Mouse (Mus musculus) G1E-ER4 (cell line): Measurements from ENCODE around the gene Hpf1. TPM values are rescaled to one million over a fixed set of nuclear protein-coding genes. Genes with fewer than 3 reads are reported as not detected.
A peak's percentile ranks its signal among the peaks of the same experiment; 100 is the strongest.

Experiments used
- GATA1 ChIP-seq: IDR thresholded peaks from one replicate; pipeline ENCODE4 v1.8.0; 2012; ENCODE audit warnings: low read length, inconsistent platforms
- polyA plus RNA-seq: library from polyadenylated mRNA; stranded (reverse); fragments of >175 nt; gene quantifications from 2 replicates; pipeline ENCODE4 v1.2.3, GENCODE M21; 2012

The Hpf1 gene
- polyA plus RNA-seq, 1 experiment, result 9.8 TPM

DNA sequence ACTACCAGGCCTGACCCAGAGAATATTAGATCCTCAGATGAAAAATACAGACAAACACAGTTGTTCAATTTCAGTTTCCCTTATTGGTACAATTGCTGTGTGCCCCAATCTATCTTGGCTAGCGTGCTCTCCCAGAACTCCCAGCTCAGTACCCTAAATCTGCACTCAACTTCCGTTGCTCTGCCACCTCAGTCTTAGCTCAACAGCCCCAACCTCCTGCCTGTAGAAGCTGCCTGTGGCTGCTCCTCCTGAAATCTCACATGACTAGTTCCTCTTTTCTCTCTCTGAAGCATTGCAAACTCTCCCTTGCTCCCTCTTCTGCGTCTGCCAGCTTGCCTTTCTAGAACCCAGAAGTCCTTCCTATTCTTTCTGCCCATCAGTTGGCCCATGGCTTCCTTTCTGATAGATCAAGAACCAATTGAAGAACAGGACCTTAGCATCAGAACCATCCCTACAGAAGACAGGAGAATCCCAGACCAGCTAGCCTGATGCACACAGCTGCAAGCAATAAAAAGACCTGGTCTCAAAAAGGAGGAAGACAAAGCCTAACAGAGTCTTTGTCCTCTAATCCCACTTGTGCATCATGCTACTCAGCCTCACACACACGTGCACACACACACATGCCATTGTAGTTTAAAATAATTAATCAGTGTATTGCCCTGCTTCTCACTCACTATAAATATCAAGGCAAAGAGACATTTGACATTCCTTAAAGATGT is 6.6 kb upstream of the Hpf1 start:
- no peak for TF ChIP-seq GATA1

DNA sequence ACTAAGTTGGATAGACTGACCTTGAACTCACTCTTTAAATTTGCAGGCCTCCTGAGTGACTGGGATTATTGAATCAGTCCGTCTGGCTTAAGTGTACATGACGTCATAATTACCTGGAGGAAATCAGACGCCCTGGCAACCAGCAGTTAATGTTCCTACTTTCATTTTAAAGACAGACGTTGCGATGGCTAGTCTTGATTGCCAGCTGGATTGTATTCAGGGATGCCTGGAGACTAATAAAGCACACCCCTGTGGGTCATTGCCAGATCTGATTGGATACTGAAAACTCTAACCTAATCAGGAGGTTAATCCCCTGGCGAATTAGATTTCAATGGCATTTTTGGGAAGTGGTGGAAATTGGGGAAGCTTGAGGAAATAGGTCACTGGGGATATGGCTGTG is 3.5 kb upstream of the Hpf1 start:
- no peak for TF ChIP-seq GATA1

DNA sequence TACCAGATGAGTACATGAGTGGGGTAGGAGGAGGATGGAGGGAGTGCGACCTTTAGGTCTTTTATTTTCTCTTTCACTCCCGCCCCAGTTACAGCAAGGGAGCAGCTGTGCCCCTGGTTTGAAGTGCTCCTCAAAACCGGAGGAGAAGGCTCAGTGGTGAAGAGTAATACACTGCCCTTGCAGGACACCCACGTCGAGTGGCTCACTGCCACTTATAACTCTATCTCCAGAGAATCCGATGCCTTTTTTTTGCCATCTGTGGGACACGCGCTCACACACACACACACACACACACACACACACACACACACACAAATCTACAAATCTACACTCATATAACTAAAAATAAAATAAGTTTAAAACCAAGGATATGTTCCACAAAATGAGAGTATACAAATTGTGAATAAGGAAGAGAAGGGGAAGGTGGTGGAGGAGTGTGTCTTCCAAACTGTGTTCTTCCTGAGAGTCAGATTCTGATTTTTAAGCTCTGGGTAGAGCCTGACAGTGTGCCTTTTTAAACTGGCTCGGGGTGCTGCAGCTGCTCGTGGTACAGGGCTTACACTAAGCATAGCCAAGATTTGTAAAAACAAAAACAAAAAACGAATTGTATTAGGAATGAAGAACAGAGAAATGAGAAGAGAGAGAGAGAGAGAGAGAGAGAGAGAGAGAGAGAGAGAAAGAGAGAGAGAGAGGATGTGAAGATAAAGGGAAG is 931 bp upstream of the Hpf1 start:
- TF ChIP-seq GATA1, result no peak

DNA sequence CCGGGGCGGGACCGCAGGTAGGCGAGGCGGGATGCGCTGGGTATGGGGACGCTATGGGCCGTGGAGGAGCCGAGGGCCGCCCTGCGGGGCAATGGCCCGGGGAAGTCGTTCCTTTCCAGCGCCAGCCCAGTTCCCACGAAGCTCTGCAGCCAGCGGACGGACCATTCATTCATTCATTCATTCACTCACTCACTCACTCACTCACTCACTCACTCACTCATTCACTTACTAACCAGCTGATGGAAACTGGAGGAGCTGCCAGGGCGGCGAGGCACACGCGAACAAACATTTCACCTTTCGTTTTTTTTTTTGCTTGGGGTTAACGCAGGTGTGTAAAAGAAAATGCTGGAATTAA is 279 bp downstream of the Hpf1 start:
- TF ChIP-seq GATA1, result no peak

DNA sequence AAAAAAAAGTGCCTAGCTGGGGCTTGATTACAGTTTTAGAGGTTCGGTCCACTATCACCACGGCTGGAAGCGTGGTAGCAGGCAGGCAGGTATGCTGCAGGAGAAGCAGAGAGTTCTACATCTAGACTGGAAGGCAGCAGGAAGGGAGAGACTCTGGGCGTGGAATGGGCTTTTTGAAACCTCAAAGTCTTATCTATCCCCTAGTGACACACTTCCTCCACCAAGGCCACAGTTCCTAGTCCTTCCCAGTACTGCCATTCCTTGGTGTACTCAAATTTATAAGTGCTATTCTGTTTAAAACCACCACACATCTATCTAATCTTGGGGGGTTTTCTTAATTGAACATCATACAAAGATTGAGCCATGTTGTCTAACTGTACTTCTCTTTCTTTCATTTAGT is 1.5 kb downstream of the Hpf1 start:
- TF ChIP-seq GATA1, result no peak

DNA sequence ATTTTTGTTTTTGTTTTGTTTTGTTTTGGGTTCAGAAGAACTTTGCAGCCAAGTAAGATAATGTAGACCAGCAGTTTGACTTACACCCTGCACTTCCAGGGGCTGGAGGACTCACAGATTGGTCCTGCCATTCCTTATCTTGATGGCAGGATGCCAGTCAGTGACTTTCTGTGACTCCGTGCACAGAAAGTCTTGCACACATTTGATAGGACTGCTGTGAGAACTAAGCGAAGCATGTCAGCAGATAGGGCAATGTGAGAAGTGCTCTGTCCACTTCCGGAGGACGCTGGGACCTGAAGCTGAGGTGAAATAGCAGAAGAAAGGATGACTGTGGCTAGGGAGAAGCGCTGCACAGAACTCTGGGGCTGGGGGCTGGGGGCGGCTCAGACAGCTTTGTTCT is 5.7 kb downstream of the Hpf1 start:
- TF ChIP-seq GATA1, result peak; percentile 77

DNA sequence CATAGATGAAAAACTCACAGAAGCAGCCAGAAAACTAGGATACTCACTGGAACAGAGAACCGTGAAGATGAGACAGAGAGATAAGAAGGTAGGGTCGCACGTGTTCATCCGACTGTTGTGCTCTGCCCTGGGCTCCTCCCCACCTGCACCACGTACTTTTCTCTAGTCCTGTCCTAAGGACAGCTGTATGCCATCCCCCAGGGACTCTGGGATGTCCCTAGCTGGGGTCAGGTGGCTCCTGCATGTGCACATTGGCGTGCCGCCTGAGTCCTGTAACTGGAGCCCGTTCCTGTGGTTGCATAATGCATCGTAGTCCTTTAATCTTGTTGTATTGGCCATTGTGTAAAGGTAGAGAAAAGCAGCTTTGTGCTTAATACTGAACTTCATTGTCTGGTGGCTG is 9.9 kb downstream of the Hpf1 start:
- TF ChIP-seq GATA1, result no peak

DNA sequence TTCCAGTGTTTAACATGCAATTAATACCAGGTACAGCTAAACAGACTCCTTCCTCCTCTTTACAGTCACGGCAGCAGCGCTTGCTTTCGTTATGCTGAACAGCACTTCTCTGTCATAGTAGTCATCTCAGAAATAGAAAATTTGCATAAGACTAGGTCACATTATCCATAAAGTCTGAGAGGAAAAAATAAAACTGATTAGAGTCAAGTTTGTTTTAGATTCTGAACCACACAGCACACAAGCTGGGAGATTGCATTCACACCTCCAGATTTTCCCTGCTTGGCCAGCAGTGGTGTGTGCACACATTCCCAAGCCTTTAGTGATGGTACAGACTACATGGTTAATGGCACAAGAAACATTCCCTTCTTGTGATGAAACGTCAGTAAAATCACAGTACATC is 21.9 kb downstream of the Hpf1 start:
- TF ChIP-seq GATA1, result no peak

DNA sequence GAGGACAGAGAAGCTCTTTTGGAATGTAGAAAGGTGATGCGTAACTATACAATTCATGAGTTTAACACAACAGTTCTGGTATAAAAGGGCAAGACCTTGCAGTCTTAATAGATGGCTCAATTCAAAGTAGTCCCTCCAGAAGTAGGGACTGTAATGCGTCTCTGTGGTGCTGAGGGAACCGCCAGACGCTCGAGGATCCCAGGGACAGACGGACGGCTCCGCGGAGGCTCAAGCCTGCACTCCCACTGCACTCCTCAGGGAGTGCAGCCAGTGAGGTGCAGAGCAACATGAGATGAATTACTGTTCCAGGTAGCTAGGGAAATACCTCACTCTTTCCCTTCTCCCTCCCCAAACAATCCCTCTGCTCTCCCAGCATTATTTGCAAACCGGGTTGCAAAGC is 22.3 kb downstream of the Hpf1 start:
- no peak for TF ChIP-seq GATA1

DNA sequence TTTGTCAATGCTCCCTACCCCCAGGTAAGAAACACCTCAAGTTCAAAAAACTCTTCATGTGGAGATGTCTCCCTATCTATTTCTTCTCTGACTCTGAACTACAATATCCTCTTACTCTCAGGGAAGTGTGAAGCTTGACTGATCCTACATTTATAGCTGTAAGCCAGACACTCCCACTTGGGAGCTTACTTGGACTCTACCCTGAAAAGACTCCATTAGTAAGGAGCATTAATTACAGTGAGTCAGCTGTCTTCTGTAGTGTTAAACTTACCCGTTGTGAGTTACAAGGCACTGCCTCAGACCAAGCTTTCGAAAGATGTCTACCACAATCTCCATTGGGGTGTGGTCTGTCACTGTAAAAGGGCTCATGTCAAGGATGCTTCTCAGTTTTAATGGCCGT is 28.9 kb downstream of the Hpf1 start:
- TF ChIP-seq GATA1, result no peak

DNA sequence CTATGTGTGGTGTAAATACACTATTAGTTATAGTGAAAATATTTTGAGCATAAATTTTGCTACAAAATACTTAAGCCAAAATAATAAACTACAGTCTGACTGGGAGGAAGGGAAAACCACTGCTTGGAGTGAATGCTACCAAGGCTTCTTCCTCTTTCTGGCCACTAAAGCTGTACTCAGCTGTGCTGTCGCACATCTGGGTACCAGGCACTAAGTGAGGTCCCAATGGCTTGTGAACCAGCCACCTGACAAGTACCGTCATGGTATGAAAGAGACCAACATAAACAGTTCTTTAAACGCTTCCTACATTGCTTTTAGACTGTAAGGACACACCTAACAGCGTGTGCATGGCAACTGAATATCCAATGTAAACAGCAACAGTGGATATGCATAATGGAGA is 30.0 kb downstream of the Hpf1 start:
- TF ChIP-seq GATA1, result no peak

DNA sequence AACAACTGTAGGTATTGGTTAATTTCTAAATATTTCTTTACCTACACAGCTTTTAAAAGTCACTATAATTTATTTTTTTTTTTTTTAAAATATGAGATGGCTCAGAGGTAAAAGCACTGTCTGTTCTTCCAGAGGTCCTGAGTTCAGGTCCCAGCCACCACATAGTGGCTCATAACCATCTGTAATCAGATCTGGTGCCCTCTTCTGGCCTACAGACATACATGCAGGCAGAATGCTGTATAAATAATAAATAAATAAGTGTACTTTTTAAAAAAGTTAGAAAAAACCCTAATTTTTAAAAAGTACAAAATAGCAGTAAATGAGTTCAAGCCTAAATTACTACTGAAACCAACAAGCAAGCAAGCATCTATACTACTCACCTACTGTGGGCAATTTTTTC is 43.4 kb downstream of the Hpf1 start:
- TF ChIP-seq GATA1, result no peak

DNA sequence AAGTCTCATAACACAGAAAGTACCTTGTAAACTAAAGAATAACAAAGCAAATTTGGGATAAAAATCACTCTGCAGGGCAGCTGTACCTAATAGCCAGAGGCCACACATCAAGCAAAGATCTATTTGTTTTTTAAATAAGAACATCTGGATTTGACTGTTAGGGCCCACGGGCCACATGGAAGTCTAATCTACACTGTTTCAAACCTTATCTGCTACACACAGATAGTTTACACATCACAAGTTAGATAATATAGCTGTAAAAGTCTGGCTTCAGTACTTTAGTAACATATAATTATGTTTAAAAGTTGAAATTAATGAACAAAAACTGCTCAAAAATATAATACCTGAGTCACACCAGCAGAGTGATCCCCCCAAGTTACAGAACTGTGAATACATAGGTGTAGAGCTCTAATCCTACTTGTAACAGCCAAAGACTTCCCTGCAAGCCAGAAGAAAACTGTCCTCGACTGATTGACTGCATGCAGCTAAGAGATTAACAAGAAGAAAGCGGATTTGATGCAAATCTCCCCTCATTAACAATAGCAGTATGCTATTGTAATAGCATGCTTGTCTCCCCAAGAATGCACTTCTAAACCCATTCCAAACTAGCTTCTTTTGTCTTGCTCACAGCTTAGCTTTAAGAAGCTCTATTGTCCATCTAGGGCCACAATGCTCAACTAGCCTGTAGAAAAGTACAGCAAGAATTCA is 48.7 kb downstream of the Hpf1 start:
- peak; percentile 89 for TF ChIP-seq GATA1

DNA sequence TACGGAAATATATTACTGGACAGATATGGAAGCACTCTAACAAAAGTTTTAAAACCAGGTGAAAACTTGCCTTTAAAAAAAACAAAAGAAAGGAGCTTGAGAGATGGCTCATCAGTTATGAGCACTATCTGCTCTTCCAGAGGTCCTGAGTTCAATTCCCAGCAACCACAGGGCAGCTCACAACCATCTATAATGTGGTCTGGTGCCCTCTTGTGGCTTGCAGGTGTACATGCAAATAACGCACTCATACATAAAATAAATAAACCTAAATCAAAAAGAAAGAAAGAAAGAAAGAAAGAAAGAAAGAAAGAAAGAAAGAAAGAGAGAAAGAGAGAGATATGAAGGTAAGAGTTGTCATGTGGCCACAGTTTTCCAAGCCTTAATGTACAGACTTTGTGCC is 52.6 kb downstream of the Hpf1 start:
- TF ChIP-seq GATA1, result no peak

DNA sequence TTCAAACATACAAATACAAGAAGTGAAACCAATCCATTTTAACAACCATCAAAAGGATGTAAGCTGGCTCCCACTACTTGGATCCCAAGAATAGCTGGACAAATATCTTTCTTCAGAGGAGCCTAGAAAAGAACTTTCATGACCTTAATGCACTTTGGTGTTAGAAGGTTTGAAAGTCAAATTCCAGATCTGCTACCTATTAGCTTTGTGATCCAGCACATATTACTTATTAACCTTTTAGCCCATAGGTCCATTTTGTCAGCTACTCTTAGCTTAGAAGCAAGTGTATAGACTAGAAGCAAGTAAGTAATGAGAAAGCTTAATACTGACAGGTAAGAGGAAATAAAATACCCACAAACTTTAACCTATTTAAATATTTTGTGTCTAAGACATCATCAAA is 57.3 kb downstream of the Hpf1 start:
- TF ChIP-seq GATA1, result no peak

DNA sequence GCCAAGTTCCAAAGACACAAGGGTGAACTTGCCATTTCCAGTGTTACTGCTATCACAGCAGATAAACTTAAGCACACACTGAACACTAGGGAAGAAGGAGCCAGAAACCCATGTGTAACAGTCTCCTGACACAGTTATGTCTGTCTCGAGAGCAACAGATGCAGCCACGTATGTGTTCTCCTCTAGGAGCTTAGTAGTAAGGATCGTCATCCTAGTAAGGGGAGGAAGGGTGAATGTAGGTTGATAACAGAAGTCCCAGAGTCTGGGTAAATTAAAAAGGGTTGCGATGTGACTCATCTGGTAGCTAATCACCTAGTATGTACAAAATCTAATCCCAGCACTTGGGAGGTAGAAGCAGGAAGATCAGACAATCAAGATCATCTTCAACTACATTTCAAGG is 59.6 kb downstream of the Hpf1 start:
- no peak for TF ChIP-seq GATA1

DNA sequence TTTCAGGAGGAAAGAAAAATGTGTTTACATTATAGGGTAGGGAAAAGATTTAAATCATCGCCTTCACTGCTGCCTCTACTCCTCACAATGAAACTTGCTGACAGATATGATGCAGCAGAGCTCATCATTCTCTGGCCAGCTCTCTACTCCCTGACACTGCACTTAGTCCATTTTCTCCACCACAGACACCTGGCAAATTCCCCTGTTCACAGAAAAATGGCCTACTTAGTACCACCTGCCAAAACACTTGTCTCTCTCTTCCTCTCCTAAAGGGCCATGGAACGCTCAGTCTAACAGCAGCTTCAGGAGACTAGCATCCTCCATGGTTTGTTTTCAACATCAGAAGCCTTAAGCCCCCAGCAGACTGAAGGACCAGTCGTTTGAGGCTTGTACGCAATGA is 61.1 kb downstream of the Hpf1 start:
- no peak for TF ChIP-seq GATA1
